Mouse (Mus musculus): Measurements from ENCODE around the gene Glb1.
A peak's percentile ranks its signal among the peaks of the same experiment; 100 is the strongest.
"Not testable (repeated sequence)": the region's sequence is repeated elsewhere in the genome, so short reads cannot be mapped to it uniquely, and the experiment has no call there.

Glb1 gene

DNA sequence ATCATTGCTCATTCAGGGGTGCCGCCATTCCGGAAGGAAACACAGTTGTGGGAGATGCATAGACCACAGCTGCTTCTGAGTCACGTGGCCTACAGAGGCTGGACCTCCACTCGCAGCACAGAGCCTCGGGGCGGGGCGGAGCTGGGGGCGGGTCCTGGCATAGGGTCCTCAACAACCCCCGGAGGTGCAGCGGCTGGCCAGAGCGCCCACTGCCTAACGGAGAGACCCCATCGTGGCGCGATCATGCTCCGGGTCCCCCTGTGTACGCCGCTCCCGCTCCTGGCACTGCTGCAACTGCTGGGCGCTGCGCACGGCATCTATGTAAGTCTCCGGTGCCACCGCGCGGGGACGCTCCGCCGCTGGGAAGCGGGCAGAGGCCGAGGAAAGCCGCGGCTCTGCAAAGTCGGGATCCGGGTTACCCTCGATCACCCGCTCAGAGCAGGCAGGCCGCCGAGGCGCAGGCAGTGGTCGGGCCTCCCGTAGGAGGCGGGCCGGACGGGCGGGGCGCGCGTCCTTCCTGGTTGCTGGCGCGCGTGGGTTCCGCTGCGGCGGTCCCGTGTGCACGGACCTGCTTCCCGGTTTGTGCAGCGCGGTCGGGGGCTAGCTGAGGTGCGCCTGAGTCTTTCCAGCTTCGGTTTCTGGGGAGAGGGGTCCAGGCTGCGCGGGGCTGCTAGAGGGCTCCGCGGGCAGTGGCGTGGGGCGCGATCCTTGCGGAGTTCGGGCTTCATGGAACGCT, at the start of gene Glb1, which contains the start of gene Tmppe:
TSS of gene Glb1 (plus strand) at position 128 of the 736 bp plus-strand sequence.
TSS of gene Tmppe (plus strand) at position 157 of the 736 bp plus-strand sequence.
- DNase-seq: peak; percentile 70

DNA sequence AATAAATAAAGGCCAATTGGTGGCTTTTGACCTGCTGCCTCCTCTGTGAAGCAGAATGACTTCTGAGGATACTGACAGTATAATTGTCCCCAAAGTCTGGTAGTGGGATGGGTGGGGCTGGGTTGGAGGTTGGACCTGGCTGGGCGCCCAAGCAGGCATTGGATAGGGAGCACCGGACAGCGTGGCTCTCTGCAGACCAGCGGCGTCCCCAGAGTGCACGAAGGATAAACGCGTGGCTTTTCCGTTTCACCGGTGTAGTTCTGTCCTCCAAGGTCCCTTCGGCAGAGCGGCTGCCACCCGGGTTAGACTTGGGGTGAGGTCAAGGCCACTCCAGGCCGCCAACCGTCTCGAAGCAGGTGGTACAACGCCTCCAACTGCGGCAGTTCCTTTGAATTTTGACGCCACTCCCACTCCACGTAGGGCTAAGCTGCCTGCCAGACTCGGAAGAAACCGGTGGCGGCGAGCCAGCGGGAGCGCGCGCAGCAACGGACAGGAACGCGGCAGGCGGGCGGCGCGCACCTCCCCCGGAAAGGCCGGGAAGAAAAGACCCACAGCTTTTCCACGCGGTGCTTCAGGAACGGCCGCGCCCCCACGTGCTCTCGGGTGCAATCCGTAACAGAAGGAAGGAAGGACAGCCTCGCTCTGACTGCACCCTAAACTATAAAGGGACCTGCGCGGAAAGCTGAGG, 32.9 kb upstream of the Glb1 start:
- DNase-seq: peak; percentile 42

DNA sequence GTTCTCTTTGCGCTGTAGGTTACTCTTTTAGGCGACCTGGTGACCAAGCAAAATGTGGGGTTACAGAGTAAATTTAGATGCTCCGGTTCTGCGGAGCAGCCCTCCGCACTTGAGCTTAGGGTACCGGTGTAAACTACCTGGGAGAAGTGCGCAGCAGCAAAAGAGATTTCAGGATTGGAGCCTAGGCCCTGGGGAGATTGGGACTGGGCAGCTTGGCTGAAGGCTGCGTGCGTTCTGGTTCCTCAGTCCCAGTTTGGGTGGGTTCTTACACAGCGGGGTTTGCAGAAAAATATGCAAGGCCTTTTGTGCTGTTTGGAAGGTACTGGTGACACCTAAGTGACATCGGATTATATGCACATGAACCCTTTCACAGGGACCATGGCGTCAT, 32.4 kb upstream of the Glb1 start:
- no peak for DNase-seq

DNA sequence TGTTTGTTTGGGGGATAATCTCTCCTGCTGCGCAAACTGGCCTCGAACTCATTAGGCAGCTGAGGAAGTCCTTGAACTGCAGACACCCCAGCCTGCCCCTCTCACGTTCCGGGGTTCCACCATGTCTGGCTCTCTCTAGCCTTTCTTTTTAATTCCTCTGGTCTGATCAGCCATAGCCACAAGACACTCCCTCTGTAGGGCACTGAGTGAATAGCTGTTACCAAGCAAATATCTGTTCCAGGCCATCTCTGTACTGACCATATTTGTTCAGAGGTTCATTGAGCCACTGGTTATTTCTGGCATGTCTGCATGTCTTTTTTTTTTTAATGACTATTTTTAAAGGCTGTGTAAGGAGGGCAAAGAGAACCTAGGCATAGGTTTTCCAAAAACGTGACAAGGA, 31.5 kb upstream of the Glb1 start:
- DNase-seq: not testable (repeated sequence)

DNA sequence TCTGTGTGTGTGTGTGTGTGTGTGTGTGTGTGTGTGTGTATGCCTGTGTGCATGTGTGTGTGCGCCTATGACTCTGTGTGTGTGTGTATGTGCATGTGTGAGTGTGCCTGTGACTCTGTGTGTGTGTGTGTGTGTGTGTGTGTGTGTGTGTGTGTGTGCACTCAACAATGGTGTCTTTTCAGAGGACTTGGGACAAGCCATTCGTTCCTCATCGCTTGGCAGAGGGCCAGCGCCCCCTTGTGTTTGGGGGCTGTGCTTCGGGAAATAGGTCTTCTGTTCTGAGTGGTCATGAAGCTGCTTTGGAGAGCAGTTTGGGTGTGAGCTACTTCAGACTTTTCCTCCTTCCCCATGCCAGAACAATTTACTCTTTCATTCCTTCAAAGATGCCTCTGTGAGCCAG, 29.2 kb upstream of the Glb1 start:
- DNase-seq: not testable (repeated sequence)

DNA sequence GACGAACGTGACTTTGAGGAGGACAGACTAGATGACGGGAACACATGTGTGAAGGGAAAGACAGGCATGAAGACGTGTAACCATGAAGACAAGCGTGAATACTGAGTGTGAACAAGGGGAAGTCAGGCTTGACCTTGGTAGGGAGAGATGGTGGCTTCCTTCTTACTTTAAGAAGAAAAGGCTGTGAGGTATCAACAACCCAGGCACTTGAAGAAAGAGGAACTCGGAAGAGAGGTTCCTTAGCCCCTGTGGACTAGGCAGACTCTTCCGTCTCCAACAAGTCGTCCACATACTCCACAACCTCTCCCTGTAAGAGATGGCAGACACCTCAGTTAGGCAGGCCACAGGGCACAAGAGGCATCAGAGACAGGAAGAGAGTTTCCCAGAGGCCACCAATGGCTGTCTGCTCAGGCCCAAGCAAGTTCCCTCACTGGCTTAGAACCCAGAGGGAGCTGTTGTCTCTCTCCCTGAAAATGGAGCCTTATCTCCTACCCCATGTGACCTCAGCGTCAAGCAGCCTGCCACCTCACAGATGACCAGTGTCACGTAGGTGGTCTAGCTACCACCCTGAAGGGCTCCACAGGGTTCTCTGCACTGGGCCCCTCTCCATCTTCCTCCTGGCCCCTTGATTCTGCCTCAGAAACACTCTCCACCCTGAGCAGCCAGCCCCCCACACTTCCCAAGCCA, 25.5 kb upstream of the Glb1 start:
- DNase-seq: no peak

DNA sequence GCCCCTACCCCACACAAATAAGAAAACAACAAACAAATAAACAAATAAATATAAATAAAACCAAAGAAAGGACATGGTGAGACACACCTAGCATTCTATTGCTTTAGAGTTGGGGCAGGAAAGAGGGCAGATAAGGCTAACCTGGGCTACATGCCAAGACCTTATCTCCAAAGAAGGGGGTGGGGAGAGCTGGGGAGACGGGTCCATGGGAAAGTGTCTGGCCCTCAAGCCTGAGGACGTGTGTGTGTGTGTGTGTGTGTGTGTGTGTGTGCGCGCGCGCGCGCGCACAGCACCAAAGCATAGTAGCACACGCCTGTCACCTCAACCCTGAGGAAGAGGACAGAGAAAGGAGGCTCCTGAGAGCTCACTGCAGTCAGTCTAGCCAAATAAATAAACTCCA, 23.7 kb upstream of the Glb1 start:
- DNase-seq: no peak

DNA sequence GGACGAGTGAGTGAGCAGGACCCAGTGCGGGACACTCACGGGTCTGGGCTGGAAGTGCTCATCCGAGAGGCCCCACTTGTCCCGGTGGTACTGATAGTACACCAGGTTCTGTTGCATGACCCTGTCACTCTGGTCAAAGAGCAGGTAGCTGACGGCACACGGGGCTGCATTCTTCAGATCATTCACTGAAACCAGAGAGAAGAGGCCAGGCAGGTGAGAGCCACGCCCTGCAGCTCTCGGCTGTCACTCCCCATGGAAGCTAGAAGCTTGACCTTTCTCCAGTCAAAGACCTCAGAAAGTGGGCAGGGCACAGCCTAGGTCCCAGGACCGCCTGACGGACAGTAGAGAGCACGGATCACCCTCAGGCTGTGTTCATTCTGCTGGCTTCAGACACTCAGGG, 21.0 kb upstream of the Glb1 start:
- no peak for DNase-seq

DNA sequence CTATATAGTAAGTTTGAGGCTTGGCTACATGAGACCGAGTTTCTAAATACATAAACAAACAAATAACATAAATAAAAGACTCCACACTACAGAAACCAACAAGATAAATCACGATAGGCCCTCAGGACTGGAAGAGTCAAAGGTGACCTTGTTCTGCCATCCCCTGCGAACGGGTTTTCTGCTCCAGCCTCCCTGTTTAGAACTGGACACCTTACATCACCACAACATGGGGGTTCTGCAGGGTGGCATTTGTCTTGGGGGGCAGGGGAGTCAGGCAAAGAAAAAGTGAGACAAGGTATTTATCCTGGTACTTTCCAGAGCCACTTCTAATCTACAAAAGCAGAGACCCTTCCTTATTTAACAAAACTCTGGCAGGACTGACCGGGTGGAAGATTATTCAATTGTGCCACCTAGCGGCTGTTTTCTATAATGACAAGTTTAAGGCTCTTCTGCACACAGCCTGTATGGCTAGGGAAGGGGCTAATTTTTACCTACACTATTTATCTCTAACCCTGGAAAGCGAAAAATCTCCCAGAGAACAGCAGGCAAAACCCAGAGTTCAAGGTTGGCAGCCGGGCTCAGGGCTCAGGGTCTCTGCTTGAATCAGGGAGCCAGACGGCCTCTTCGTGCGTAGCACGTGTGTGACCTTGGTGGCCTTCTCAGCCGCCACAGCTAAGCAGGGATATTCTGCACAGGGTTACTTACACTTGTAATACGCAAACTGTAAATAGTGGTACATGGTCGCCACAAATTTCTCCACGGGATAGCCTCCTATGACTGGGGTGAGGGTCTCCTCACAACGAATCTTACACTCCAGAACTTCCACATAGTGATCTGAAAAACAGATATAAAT, 19.8 kb upstream of the Glb1 start:
- DNase-seq: no peak

DNA sequence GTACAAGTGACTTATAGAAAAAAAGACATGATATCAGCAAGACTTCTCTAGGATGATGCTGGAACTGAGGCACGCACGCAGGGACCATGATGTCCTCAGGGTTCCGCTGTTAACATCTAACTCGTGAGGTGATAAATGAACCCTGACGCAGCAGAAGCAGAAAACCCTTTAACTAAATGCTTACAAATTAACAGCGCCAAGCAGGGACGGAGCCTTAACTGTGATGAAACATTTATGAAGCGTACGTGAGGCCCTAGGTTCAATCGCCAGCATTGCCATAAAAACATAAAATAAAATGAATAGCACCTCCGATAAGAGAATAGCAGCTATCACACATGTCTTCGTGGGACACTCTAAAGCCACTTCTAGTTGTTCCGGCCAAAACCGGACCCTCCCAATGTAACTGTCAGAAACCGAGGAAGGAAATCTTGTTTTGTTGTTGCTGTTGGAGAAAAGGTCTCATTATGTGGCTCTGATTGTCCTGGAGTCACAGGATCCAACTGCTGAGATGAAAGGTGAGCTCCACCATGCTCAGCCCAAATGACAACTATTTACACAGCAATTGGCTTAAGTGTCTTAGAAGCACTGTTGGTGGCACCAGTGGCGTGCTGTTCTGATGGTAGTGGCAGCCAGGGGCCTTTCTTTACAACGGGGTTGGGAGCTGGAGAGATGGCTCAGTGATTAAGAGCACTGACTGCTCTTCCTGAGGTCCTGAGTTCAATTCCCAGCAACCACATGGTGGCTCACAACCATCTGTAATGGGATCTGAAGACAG, 17.8 kb upstream of the Glb1 start:
- no peak for DNase-seq

DNA sequence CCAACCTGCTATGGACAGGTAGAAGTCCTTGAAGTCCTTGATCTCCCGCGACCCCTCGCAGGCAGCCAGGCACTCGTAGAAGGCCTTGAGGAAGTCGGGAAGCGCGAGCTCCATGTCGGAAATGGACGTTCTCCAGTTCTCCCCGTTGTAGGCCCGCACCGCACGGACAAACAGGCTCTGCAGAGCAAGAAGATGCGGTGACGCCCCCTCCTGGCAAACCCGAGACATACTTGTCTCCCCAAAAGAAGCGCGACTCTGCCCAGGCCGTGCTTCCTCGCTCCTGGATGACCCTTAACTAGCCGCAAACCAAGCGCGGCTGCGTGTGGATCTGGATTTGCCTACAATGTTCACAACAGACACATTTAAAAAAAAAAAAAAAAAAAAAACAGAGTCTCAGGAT, 16.2 kb upstream of the Glb1 start:
- DNase-seq: no peak

DNA sequence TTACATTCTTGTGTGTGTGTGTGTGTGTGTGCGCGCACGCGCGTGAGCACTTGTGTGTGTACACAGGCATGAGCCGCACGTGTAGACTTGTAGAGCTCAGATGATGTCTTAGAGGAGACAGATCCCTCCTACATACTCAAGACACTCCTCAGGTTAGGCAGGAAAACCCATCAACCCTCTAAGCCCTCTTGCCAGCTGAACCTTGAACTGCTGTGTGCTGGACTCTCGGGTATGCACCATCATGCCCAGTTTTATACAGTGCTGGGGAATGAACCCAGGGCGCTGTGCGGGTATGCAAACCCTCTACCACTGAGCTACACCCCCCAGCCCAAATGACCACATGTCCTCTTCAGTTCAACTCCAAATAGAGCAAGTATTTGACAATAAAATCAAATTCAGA, 15.7 kb upstream of the Glb1 start:
- no peak for DNase-seq

DNA sequence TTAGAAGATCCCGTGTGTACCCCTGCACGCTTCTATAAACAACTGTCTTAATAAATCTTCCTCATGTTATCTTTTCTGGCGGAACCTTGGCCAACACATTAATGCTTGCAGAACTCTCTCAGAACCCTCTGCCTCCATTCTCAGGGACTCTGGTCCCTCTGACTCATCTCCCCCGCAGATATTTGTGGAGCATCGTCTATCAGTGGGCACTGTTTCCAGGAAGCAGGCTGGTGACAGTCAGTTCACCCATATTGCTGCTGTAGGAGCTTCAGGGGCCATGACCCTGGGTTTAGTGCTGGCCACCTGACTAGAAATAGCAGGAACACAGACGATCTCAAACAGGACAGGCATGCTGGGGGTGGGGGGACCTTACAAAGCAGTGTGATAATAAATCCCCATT, 13.8 kb upstream of the Glb1 start:
- DNase-seq: no peak

DNA sequence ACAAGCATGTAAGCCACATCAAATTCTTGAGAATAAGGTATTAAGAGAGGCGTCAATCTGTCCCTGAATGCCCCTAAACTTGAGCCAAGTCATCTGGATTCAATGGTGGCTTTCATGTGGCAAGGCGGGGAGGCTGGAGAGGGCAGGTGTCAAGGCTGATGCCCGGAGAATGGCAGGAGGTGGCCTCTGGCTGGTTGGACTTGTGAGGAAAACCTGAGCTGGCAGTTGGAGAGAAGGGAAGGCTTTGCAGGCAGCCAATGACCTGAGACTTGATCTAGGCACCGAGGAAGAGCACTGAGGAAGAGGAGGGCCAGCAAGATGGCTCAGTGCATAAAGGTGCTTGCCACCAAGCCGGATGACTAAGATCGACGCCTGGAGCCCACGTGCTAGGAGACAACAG, 12.6 kb upstream of the Glb1 start:
- no peak for DNase-seq

DNA sequence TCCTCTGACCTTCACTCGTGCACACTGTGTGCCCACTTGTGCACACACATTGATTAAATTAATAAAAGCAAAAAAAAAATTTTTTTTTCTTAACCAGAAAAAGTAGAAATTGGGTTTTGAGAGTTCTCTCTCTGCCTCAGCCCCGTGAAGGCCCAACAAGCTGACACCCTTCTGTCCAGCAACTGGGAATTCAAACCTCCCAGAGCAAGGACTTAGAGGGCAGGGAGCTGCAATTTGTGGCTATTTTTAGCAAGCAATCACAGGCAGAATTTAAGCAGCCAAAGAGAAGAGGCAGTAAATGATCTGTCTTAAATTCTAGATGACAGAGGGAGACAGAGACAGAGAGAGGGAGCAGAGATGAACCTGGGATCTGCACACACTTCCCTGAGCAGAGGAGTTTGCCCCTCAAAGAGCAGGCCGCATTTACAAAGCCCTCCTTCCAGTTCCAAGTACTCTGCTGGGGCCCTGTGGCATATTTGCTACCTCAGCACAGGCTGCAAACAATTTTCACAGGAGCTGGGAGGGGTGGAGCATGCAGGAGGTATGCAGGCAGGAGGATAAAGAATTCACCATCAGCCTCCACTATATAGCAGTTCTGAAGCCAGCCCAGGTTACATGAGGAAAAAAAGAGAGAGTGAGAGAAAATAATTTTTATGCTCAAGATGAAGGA, 12.0 kb upstream of the Glb1 start:
- no peak for DNase-seq

DNA sequence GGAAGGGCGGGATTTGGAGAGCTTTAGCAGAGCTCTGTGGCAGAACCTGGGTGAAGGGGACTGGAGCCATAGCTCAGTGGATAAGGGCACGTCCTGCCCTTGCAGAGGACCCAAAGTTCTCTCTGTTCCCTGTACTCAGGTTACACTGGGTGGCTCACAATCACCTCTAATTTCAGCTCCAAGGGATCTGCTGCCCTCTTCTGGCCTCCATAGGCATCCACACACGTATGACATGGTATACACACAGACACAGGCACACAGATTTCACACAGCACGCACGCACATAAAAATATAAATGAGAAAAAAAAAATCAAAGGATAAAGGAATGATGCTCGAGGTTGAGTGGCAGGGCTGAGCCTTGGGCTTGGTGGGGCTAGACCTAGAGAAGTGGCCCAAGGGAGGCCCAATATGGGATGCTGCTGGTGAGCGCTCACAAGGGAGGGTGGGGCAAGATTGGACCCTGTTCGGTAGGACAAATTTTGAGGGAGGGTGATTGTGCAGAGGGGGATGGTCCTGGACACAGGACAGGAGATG, 11.4 kb upstream of the Glb1 start:
- DNase-seq: no peak

DNA sequence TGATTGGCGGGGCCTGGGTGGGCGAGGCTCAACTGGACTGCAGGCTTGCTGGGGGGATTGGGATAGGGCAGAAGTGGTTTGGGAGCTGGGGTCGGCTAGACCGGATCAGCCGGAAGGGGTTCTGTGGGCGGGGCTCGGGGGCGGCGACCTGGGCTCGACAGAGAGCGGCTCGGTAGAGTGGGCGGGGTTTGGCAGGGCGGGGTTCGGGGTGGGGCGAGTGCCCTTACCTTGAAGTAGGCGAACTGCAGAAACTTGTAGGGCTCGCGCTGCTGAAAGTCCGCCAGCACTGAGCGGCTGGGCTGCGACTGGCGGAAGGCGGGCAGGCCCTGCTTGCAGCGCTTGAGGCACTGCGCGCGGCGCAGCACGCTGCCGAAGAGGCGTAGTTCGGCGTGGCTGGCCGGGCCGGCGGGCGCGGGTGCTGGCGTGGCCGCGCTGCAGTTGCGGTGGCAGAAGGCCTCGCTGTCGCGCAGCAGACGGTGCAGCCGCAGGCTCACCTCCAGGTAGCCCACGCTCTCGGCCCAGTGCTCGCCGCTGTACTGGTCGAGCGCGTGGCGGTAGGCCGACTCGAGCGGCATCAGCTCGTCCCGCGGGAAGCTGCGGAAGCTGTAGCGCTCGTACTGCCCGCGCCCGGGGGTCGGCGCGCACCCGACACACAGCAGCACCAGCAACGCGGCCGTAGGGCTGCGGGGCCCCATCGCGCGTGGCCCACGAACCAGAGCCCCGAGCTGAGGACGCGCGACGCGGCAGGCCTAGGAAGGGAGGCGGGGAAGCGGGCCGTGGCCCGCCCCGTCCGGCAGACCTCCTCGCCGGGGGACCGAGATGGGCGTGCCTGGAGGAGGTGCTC, 10.7 kb upstream of the Glb1 start, which contains the start of gene Crtap:
TSS of gene Crtap (minus strand) at position 771 of the 844 bp plus-strand sequence.
- peak; percentile 47 for DNase-seq

DNA sequence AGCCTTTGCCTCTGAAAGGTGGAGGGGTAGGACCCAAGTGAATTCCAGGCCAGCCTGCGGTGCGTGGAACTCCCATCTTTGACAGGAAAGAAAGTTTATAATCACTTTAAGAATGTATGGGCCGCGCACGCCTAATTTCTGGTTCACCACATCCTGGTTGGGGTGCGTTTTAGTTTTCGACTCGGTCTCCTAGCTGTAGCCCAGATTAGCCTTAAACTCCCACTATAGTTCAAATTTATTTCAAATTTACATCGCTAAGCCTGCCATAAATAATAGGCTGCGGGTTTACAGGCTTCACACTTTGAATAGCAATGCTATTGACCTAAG, 10.2 kb upstream of the Glb1 start:
- no peak for DNase-seq

DNA sequence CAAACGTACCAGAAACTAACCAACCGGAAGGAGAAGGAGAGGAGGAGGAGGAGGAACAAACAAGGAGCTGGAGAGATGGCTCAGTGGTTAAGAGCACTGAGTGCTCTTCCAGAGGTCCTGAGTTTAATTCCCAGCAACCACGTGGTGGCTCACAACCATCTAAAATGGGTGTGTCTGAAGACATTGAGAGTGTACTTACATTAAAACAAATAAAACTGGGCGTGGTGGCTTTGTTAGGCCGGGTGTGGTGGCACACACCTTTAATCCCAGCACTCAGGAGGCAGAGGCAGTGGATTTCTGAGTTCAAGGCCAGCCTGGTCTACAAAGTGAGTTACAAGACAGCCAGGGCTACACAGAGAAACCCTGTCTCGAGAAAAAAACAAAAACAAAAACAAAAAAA, 6.7 kb upstream of the Glb1 start:
- not testable (repeated sequence) for DNase-seq

DNA sequence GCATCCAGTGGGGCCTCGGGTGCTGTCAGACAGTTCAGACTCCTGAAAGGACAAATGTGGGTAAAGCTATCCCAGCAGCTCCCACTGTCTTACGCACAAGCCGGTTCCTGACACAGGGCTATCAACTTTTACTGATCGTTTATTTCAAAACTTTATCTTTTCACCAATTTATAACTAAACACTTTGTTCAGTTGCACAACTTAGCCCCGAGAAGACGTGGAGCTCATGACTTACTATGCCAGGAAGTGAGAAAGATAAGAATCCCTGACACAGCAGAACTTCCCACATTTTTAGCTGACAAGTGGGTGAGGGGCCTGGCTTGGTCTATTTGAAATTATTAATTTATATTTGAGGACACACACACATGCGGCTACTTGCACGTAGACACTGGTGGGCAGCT, 6.2 kb upstream of the Glb1 start:
- DNase-seq: no peak

DNA sequence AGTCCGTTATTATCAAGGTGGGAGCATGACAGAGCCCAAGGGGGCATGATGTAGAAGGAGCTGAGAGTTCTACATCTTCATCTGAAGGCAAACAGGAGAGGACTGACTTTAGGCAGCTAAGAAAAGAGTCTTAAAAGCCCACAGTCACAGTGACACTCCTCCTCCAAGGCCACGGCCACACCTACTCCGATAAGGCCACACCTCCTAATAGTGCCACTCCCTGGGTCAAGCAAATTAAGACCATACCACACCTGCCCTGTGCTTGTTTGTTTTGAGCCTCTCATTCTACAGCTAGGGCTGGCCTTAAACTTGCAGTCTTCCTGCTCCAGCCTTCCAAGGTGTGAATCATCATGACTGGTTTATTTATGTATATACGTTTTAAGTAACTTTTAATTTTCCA, 5.6 kb upstream of the Glb1 start:
- no peak for DNase-seq
